20 mouse cellular contexts compared by ENCODE assay signal in the genomic region with DNA sequence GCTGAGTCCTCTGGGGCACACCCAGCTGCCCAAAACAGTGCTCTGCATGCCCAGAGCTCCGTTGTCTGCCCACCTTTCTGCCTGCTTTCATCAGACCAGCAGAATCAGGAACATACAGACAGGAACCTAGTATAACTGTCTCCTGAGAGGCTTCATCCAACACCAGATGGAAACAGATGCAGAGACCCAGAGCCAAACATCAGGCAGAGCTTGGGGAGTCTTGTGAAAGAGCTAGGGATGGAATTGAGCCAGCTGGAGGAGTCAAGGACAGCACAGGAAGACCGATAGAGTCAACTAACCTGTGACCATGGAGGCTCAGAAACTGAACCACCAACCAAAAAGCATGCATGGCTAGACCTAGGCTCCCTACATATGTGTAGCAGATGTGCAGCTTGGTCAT. TPM values are rescaled to one million over a fixed set of nuclear protein-coding genes. Genes with fewer than 3 reads are reported as not detected.
DNase-seq lines count a peak whose midpoint lies in the region; ATAC-seq lines count a peak whose summit lies in the region.
"Had no signal": no experiment of that assay in that cellular context is flagged by ENCODE, and none has a peak within 500 bp of the region (broad histone marks: within the 10 kb centered on the region; RNA-seq: fewer than 3 reads in every experiment).

No protein-coding gene starts in this region.

- no peak for ATAC-seq in embryonic facial prominence, embryonic 14.5 days (ENCODE audit: low read depth)
- no peak for ATAC-seq in erythroid progenitor cell, adult 5-6 weeks (replicated peaks; ENCODE audit: low FRiP score, poor library complexity, severe bottlenecking)
- ATAC-seq: hindbrain, postnatal 0 days; midbrain, embryonic 13.5 days had no signal

- H3K4me1 ChIP-seq in embryonic facial prominence, embryonic 14.5 days (ENCODE audit: control insufficient read depth, insufficient read depth, low read length), result no peaks in the 10 kb centered on the region
- H3K4me1 ChIP-seq in embryonic facial prominence, embryonic 10.5 days, result no peaks in the 10 kb centered on the region
- H3K4me1 ChIP-seq: forebrain, embryonic 10.5 days; limb, embryonic 12.5 days; midbrain, embryonic 13.5 days had no signal

- no peak overlapping the region for H3K9ac ChIP-seq in embryonic facial prominence, embryonic 14.5 days (ENCODE audit: low read depth, low read length)
- H3K9ac ChIP-seq: limb, embryonic 12.5 days; liver, embryonic 14.5 days; midbrain, embryonic 13.5 days had no signal

- no peaks in the 10 kb centered on the region for H3K36me3 ChIP-seq in embryonic facial prominence, embryonic 14.5 days (ENCODE audit: control insufficient read depth, insufficient read depth, low read length)
- H3K36me3 ChIP-seq in embryonic facial prominence, embryonic 10.5 days (replicated peaks), result no peaks in the 10 kb centered on the region
- H3K36me3 ChIP-seq: forebrain, embryonic 10.5 days; limb, embryonic 12.5 days; midbrain, embryonic 13.5 days had no signal

- peak; percentile 23 for DNase-seq in embryonic facial prominence, embryonic 14.5 days (ENCODE audit: low spot score)
- no peak for DNase-seq in embryonic facial prominence, embryonic 10.5 days (ENCODE audit: low spot score)
- DNase-seq in 3T3-L1 (ENCODE audit: low read depth, low spot score), result peak; percentile 3
- peak; percentile 55 for DNase-seq in heart, adult 8-10 months (ENCODE audit: low spot score)
- peak; percentile 41 for DNase-seq in lung, postnatal 10 days
- DNase-seq in thymus, postnatal 25 days, result no peak
- DNase-seq: B cell, adult 2 months; cerebellum, adult 11 months; cerebellum, postnatal 25 days; gastrocnemius, postnatal 14 days; kidney, adult 11 months; kidney, postnatal 10 days; thymus, postnatal 4 days had no signal

- H3K27me3 ChIP-seq in embryonic facial prominence, embryonic 14.5 days (replicated peaks; ENCODE audit: control insufficient read depth, insufficient read depth, low read length), result no peaks in the 10 kb centered on the region
- no peaks in the 10 kb centered on the region for H3K27me3 ChIP-seq in embryonic facial prominence, embryonic 10.5 days (replicated peaks; ENCODE audit: low read depth, poor library complexity, severe bottlenecking)
- H3K27me3 ChIP-seq: limb, embryonic 12.5 days; midbrain, embryonic 13.5 days had no signal

- no peak overlapping the region for H3K4me2 ChIP-seq in embryonic facial prominence, embryonic 14.5 days (ENCODE audit: low read depth, low read length)
- H3K4me2 ChIP-seq: limb, embryonic 12.5 days; midbrain, embryonic 13.5 days had no signal

- no peak overlapping the region for H3K27ac ChIP-seq in embryonic facial prominence, embryonic 14.5 days (replicated peaks; ENCODE audit: low read depth, low read length)
- H3K27ac ChIP-seq in embryonic facial prominence, embryonic 10.5 days (replicated peaks), result no peak overlapping the region
- H3K27ac ChIP-seq: forebrain, embryonic 10.5 days; hindbrain, postnatal 0 days; left cerebral cortex, adult 2 months; limb, embryonic 12.5 days; liver, embryonic 14.5 days; midbrain, embryonic 13.5 days had no signal

- no peaks in the 10 kb centered on the region for H3K9me3 ChIP-seq in embryonic facial prominence, embryonic 14.5 days (ENCODE audit: control insufficient read depth, low read length)
- H3K9me3 ChIP-seq in embryonic facial prominence, embryonic 10.5 days, result no peaks in the 10 kb centered on the region
- H3K9me3 ChIP-seq: forebrain, embryonic 10.5 days; limb, embryonic 12.5 days; midbrain, embryonic 13.5 days had no signal

- H3K4me3 ChIP-seq in embryonic facial prominence, embryonic 14.5 days (ENCODE audit: low read depth, low read length), result no peak overlapping the region
- no peak overlapping the region for H3K4me3 ChIP-seq in embryonic facial prominence, embryonic 10.5 days
- H3K4me3 ChIP-seq: forebrain, embryonic 10.5 days; left cerebral cortex, adult 2 months; limb, embryonic 12.5 days; midbrain, embryonic 13.5 days had no signal

- 66% methylated on average over 2 of the region's 2 CpGs for WGBS in embryonic facial prominence, embryonic 14.5 days
- WGBS in embryonic facial prominence, embryonic 10.5 days, result 75% methylated on average over 2 of the region's 2 CpGs

RNA-seq across cellular contexts. Expression of gene Cacna1e, which starts 34.1 kb away (rescaled TPM):
- polyA plus RNA-seq in embryonic facial prominence, embryonic 14.5 days (2014; fragmentation: Nextera tagmentation; extraction: Ambion mirVana), result 0.99 and 1.3 TPM in 2 replicates
- 0.72 and 1.0 TPM in 2 replicates for polyA plus RNA-seq in embryonic facial prominence, embryonic 10.5 days (2016; fragmentation: Nextera tagmentation; extraction: Ambion mirVana)
- total RNA-seq in heart, adult 8-10 months (2022), result under 1 TPM; 0.20 to 0.34 (median 0.25) TPM
- 1.4 and 3.8 TPM in 2 replicates for total RNA-seq in erythroid progenitor cell, adult 5-6 weeks (2015; ENCODE audit: low replicate concordance)
- 2.1 and 2.2 TPM in 2 replicates for total RNA-seq in erythroid progenitor cell, adult 5-6 weeks (2017; ENCODE audit: low replicate concordance)

Comparison
In these comparisons a context has a peak if more than half of its experiments do, and no peak if none do; other contexts are left out.
1. DNase-seq: peak in embryonic facial prominence, embryonic 14.5 days (single experiment), 3T3-L1 (single experiment), heart, adult 8-10 months (single experiment) and lung, postnatal 10 days (single experiment); none in embryonic facial prominence, embryonic 10.5 days (single experiment) and thymus, postnatal 25 days (single experiment).